Mouse (Mus musculus): ENCODE measurements around the gene Hid1.

DNA sequence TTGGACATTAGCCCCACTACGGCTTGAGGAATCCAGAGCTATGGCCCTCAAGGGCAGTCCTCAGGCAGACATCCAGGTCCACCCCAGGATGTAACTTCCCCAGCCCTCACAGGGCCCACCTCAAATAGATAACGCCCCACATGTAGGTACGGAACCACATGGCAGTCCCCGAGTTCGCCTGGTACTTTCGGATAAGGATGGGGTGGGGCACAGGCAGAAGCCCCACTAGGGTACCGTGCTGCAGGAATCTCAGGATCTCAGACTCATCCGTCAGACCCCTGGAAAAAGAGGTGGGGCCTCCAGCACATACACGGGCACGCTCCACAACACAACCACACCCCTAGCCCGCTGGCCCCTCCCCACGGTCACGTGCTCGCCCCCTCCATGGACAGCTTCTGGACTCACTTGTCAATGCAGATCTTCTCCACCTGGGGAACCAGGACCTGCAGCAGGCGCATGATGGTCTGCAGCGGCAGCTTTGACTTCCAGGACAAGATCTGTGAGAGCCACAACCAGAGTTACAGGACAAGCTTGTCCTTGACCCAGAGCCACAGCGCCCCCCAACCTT lies 18.8 kb downstream of the Hid1 start:
- TF ChIP-seq CTCF (IDR thresholded peaks at IDR 0.05; ENCODE audit: insufficient read depth, low read depth, low read length): no peak
- no peak for TF ChIP-seq POLR2A (IDR thresholded peaks at IDR 0.05; ENCODE audit: insufficient read depth, low read depth, low read length)
